Mouse (Mus musculus) layer of hippocampus, postnatal 25 days (tissue): ENCODE measurements around the gene Gm14139. TPM values are rescaled to one million over a fixed set of nuclear protein-coding genes. Genes with fewer than 3 reads are reported as not detected.
A peak's percentile ranks its signal among the peaks of the same experiment; 100 is the strongest.
"Not testable (repeated sequence)": the region's sequence is repeated elsewhere in the genome, so short reads cannot be mapped to it uniquely, and the experiment has no call there.

Experiments
- DNase-seq, 2 experiments: peaks; one replicate each; pipeline ENCODE4 v3.0.0; 2022; ENCODE audit warnings: mixed read lengths in 2 of 2, low spot score in 1 of 2; ENCODE audit errors: extremely low spot score in 1 of 2
- total RNA-seq, 2 experiments: library from RNA; stranded (reverse); gene quantifications; 2 replicates each; pipeline ENCODE4 v1.2.3; 2021

Gm14139 gene
- total RNA-seq: under 1 TPM in 1 of 2 experiments, not detected in 1; 0.20 TPM

DNA sequence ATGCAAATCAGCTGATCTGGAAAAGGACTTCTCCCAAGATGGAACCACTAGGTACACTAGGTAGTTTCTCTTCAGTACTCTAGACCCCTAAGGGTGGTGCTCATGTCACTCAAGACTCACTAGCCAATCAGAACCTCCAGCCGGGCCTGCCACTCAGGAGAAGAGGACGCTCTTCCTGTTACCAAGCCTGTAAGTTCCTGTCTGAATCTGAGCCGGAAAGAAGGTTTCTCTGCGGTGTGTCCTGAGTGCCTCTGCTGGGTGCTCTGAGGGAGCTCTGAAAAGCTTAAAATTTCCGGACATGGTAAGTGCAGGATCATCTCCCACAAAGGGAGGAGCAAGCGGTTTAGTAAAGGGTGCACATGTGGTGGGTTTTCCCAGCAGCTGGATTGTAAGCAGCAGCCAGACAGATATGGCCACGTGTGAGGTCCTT, at the start of gene Gm14139:
TSS of gene Gm14139 (plus strand) at position 186 of the 430 bp plus-strand sequence.
- DNase-seq: not testable (repeated sequence)

DNA sequence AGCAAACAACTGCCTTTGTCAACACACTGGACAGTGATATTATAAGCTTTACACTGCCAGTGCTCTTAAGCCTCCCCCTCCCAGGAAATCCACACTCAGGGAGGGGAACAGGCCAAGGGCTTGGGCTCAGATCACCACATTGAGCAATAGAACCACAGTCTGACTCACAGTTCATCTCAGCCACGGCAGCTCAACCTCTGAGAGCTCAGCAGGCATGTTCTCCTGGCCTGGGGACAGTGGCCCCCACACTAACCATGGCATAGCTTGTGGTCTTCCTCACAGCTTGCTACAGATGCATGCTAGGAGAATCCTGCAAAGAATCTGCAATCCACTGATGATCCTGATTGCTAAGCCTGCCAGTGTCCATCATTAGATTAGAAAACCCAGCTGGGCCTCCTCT, 49.6 kb upstream of the Gm14139 start:
- not testable (repeated sequence) for DNase-seq

DNA sequence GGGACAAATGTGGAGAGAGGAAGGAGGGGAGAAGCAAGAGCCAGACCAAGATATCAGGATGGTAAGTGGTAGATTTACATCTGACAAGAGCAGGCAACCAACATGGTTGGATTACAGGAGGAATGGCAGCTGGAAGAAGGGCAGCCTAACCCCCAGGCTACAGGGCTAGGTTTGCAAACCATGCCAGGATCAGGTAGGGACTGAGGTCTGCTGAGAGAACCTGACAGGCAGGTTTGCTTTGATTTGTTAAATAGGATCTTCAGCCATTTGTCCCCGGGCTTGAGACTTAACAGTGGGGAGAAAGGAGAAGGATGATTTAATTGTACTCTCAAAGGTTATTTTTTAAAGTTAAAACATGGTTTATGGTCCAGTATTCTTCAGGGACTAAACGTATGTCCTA, 48.8 kb upstream of the Gm14139 start:
- DNase-seq: no peak

DNA sequence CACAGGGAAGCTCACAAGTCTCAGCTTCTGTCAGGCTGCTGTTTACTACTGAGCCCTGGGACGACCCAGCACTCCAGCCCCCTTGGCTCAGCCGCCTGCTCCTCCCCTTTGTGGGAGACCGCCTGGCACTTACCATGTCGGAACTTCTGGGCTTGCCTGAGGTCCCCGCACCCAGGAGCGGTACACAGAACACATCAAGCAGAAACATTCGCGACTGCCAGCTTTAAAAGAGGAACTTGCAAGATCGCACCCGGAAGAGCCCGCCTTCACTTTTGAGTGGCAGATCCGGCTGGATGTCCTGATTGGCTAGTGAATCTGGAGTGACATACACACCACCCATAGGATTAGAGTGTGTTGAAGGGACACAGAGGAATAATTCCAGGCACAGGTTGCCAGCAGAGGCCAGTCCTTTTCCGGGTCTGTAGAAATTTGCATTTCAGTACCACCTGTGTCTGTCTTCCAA, 45.1 kb upstream of the Gm14139 start, which contains the start of gene Zfp120:
TSS of gene Zfp120 (minus strand) at position 274 of the 463 bp plus-strand sequence.
- DNase-seq: peak; percentile 64 to 69

DNA sequence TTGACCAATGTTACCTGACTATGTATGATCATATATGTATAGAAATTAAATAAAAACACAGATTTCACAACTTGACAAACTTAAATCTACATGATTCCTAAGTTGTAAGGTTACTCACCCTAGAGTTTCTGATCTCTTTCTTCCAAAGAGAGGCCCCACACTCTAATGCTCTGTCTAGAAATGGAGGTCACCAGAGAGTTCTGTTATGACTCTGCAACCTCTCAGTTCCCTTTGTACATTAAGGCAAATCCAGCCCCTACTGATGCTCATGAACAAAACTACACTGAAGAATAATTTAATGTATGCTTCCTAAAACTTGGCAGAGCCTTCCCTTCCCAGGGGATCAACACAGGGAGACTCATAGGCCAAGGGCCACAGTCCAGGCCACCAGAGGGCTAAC, 14.9 kb upstream of the Gm14139 start:
- DNase-seq: no peak

DNA sequence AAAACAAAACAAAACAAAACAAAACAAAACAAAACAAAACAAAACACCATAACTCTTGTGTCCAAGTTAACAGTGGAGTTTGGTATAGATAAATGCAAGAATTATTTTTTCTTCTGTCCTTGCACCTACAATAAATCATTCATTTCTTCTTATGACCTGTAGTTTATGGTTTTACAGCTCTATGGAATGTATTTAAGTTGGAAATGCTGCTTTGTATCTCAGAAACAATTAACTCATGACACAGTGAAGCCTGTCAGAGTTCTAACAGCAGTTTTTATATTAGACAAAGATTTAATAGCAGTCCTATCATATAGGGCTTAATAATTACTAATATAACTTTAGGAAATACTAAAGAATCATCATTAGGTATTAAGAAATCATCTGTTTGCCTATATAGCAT, 7.7 kb upstream of the Gm14139 start:
- DNase-seq: no peak

DNA sequence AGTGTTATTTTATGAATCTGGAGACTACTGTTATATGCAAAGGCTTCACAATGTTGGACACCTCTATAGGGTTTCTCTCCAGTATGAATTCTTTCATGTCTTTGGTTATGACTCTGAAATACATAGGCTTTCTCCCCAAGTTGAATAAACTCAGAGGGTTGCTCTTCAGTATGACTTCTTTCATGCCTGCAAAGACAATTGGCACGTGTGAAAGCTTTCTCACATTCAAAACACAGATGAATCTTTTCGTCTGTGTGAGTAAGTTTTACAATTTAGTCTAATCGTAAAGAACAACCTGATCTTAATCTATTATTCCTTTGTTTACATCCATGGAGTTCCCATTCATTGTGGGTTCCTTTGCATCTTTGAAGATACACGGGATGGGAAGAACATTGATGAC, 2.0 kb upstream of the Gm14139 start, which contains the start of gene Gm10770:
TSS of gene Gm10770 (minus strand) at position 101 of the 400 bp plus-strand sequence.
- not testable (repeated sequence) for DNase-seq

DNA sequence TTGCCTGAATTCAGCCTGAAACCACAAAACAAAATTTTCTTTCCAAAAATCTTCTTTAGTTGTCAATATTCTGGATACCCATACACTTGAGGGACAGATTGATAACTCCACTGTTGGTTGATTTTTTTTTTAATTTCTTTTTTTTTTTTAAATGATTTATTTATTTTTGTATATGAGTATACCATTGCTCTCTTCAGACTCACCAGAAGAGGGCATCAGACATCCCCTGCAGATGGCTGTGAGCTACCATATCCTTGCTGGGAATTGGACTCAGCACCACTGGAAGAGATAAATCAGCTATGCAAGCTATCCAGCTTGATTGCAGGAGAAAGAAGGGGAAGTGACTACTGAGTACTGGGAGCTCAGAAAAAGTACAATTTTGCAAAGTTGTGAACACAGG, 509 bp upstream of the Gm14139 start:
- not testable (repeated sequence) for DNase-seq

DNA sequence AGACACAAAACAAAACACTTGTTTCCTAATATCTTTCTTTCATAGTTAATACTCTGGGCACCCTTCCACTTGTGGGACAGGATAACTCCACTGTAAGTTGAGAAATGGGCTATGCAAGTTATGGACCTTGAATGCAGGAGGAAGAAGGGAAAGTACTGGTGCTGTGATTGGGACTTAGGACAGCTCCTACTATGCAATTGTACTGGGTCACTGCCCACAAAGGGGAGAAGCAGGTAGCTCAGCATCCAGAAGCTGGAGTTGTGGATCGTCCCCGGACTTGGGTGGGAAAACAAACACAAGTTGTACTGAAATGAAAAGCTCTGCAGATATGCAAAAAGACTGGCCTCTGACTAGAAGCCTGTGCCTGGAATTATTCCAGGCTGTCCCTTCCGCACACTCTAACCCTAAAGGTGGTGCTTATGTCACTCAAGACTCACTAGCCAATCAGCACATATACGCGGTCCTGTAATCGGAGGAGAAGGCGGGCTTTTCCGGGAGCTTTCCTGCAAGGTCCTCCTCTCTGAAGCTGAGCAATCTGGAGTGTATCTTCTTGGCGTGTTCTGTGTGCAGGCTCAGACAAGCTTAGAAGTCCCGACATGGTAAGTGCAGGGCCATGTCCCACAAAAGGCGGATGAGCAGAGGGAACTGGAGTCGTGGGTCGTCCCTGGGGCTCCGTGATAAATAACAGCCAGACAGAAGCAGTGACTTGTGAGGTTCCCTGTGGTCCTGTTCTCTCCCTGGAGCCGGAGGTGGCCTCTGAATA, 36.2 kb downstream of the Gm14139 start, which contains the start of gene Zfp937:
TSS of gene Zfp937 (plus strand) at position 474 of the 763 bp plus-strand sequence.
- DNase-seq: peak; percentile 54 to 56

DNA sequence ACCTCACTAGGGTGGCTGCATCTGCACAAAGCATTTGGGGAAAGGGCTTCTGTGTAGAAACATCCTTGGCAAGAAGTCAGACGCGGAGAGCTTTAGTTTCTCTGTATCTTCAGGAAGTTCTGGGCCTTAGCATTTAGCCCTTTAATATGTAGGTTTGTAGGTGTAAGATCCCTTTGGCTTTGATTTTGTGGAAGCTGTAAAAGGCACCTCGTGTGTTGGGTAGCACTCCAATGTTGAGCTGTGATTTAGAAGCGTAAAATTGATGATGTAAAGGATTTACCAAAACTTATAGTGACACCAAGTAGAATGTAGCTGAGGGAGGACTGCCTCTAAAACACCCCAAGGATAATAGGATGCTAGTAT, 36.8 kb downstream of the Gm14139 start:
- not testable (repeated sequence) for DNase-seq

DNA sequence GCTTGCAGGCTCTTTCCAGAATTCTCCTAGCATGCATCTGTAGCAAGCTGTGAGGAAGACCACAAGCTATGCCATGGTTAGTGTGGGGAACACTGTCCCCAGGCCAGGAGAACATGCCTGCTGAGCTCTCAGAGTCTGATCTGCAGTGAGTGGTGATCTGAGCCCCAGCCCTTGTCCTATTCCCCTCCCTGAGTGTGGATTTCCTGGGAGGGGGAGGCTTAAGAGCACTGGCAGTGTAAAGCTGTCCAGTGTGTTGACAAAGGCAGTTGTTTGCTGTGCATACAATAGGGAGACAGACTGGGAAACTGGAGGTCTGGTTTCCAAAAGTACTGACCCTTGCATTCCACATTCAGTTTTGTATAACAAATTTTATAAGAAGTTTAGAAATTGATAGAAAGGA, 41.7 kb downstream of the Gm14139 start:
- not testable (repeated sequence) for DNase-seq

Other genes starting within 250 kb of the Gm14139 start
- 10 to 100 TPM in 1 of 2 experiments, 1 to 10 TPM in 1; 9.9 to 10.8 TPM for gene Zfp120, start 45.0 kb upstream of the Gm14139 start, total RNA-seq
- gene Gm10770, start 2.1 kb upstream of the Gm14139 start, total RNA-seq: not detected
- gene Zfp937, start 36.3 kb downstream of the Gm14139 start, total RNA-seq: 10 to 100 TPM in 1 of 2 experiments, 1 to 10 TPM in 1; 8.8 to 11.3 TPM
- gene Gm21994, start 73.8 kb downstream of the Gm14139 start, total RNA-seq: 1 to 10 TPM; 6.5 to 7.5 TPM
- under 1 TPM; 0.14 to 0.32 TPM for gene Gm14124, start 75.8 kb downstream of the Gm14139 start, total RNA-seq
- gene Gm10130, start 141.9 kb downstream of the Gm14139 start, total RNA-seq: 1 to 10 TPM in 1 of 2 experiments, not detected in 1; 2.0 TPM
- gene 3300002I08Rik, start 181.0 kb downstream of the Gm14139 start, total RNA-seq: 1 to 10 TPM; 7.2 to 7.7 TPM